Mouse (Mus musculus): Measurements from ENCODE around the gene Pomgnt2.

GRCm38 (mm10) chr9:122035807-122036206 is 38.9 kb upstream of the Pomgnt2 start:
- TF ChIP-seq CTCF (IDR thresholded peaks at IDR 0.05; ENCODE audit: low read depth, low read length) (no peak), GATA2 (IDR thresholded peaks at IDR 0.05; ENCODE audit: borderline replicate concordance, low read depth, low read length) (no peak), GATA1 (IDR thresholded peaks at IDR 0.05; ENCODE audit: borderline replicate concordance, low read length) (no peak)

All from G1E (cell line).